Comparison of ENCODE assay signal across 9 mouse cellular contexts in the genomic region with DNA sequence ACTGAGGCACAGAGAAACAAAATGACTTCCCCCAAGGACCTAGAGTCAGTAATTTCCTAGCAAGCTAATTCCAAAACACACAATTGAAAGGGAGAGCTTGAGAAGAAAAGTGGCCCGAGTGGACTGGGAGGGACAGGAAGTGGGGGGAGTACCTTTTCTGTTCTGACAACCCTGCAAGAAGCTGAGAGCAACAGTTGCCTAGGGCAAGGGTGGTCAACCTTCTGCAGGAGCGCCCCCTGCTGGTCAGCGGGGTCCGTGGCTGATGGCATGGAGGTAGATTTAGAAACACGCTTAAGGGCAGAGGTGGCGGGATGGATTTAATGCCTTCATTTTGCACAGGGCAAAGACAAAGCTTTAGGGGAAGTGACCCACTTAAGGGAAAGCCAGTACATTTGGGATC. TPM values are rescaled to one million over a fixed set of nuclear protein-coding genes. Genes with fewer than 3 reads are reported as not detected.
DNase-seq lines count a peak whose midpoint lies in the region; ATAC-seq and TF ChIP-seq lines count a peak whose summit lies in the region.
"Had no signal": no experiment of that assay in that cellular context is flagged by ENCODE, and none has a peak within 500 bp of the region (broad histone marks: within the 10 kb centered on the region; RNA-seq: fewer than 3 reads in every experiment).

No protein-coding gene starts in this region.

- WGBS in heart, embryonic 12.5 days = 13% methylated on average over 6 of the region's 6 CpGs

- no peak overlapping the region for H3K27ac ChIP-seq in heart, embryonic 12.5 days (ENCODE audit: poor library complexity, severe bottlenecking)
- H3K27ac ChIP-seq: embryonic facial prominence, embryonic 15.5 days had no signal

- H3K4me2 ChIP-seq in heart, embryonic 12.5 days = no peak overlapping the region
- H3K4me2 ChIP-seq: embryonic facial prominence, embryonic 15.5 days had no signal

- no peaks in the 10 kb centered on the region for H3K9me3 ChIP-seq in heart, embryonic 12.5 days (replicated peaks)
- H3K9me3 ChIP-seq in E14TG2a.4 (ENCODE audit: low read length) = peaks cover 4% of the 10 kb centered on the region; the same call in 1 of the 2 replicates
- H3K9me3 ChIP-seq: embryonic facial prominence, embryonic 15.5 days had no signal

- peak; percentile 87 for TF ChIP-seq CTCF in E14TG2a.4 (conservative IDR thresholded peaks at IDR 0.05; ENCODE audit: low read length)

- no peak for ATAC-seq in heart, embryonic 12.5 days (ENCODE audit: insufficient number of reproducible peaks, low FRiP score)

- H3K27me3 ChIP-seq in heart, embryonic 12.5 days (replicated peaks) = peaks cover 30% of the 10 kb centered on the region
- peaks cover 32% of the 10 kb centered on the region for H3K27me3 ChIP-seq in E14TG2a.4 (ENCODE audit: insufficient read depth, low read length)

- H3K4me1 ChIP-seq in heart, embryonic 12.5 days (replicated peaks) = no peaks in the 10 kb centered on the region
- H3K4me1 ChIP-seq in E14TG2a.4 (replicated peaks; ENCODE audit: low read depth, low read length) = peaks cover 3% of the 10 kb centered on the region; the same call in 1 of the 2 replicates
- H3K4me1 ChIP-seq: embryonic facial prominence, embryonic 15.5 days had no signal

- peak; percentile 55 to 85 for DNase-seq in heart, adult 18-20 months
- DNase-seq in c-Kit-positive CD71-negative TER-119-negative erythroid progenitor cells, embryonic 14.5 days (ENCODE audit: low read depth) = peak; percentile 56
- DNase-seq in gastrocnemius, postnatal 10 days = peak; percentile 83
- DNase-seq in layer of hippocampus, postnatal 25 days (ENCODE audit: extremely low spot score in 1 of 2, low spot score in 1 of 2) = peak; percentile 50 to 92
- DNase-seq in monocyte, adult 2 months (ENCODE audit: low read depth in 1 of 2, low spot score in 2 of 2) = peak; percentile 12 to 18
- DNase-seq in testis, postnatal 10 days (ENCODE audit: low spot score) = peak; percentile 93

- H3K4me3 ChIP-seq in heart, embryonic 12.5 days = no peak overlapping the region
- H3K4me3 ChIP-seq in E14TG2a.4 (replicated peaks; ENCODE audit: low read length) = no peak overlapping the region
- H3K4me3 ChIP-seq: embryonic facial prominence, embryonic 15.5 days had no signal

- no peak overlapping the region for H3K9ac ChIP-seq in heart, embryonic 12.5 days
- H3K9ac ChIP-seq: embryonic facial prominence, embryonic 15.5 days had no signal

- H3K36me3 ChIP-seq in heart, embryonic 12.5 days = no peaks in the 10 kb centered on the region
- no peaks in the 10 kb centered on the region for H3K36me3 ChIP-seq in E14TG2a.4 (ENCODE audit: insufficient read depth, low read length)
- H3K36me3 ChIP-seq: embryonic facial prominence, embryonic 15.5 days had no signal

RNA-seq across cellular contexts. Expression of gene Wnt9b, which starts 9.1 kb away (rescaled TPM):
- total RNA-seq in heart, adult 18-20 months (2021) = under 1 TPM; 0.77 to 0.79 TPM
- polyA plus RNA-seq in heart, embryonic 12.5 days (2016; fragmentation: Nextera tagmentation; extraction: Ambion mirVana) = 2.5 and 3.4 TPM in 2 replicates
- total RNA-seq in gastrocnemius, postnatal 10 days (2021) = under 1 TPM in 1 of 2 experiments, not detected in 1; 0.05 TPM
- under 1 TPM; 0.42 to 0.62 TPM for total RNA-seq in layer of hippocampus, postnatal 25 days (2021)

RNA-seq across cellular contexts. Expression of gene Wnt3, which starts 15.2 kb away (rescaled TPM):
- total RNA-seq in heart, adult 18-20 months (2021) = not detected
- polyA plus RNA-seq in heart, embryonic 12.5 days (2016; fragmentation: Nextera tagmentation; extraction: Ambion mirVana) = 0.12 and 0.23 TPM in 2 replicates
- under 1 TPM; 0.27 to 0.42 TPM for total RNA-seq in gastrocnemius, postnatal 10 days (2021)
- total RNA-seq in layer of hippocampus, postnatal 25 days (2021) = 1 to 10 TPM; 2.1 to 2.2 TPM

Comparison
In these comparisons a context has a peak if more than half of its experiments do, and no peak if none do; other contexts are left out.
1. DNase-seq: peak in every context shown above with its lines; median percentile 93 in testis, postnatal 10 days; 83 in gastrocnemius, postnatal 10 days; 71 in layer of hippocampus, postnatal 25 days; 70 in heart, adult 18-20 months; 56 in c-Kit-positive CD71-negative TER-119-negative erythroid progenitor cells, embryonic 14.5 days; 15 in monocyte, adult 2 months.